Mouse (Mus musculus): ENCODE measurements around the gene Ttbk1. TPM values are rescaled to one million over a fixed set of nuclear protein-coding genes. Genes with fewer than 3 reads are reported as not detected.

Gene Ttbk1
- polyA plus RNA-seq, 1 experiment from 2014 or later: 0.31 TPM

DNA sequence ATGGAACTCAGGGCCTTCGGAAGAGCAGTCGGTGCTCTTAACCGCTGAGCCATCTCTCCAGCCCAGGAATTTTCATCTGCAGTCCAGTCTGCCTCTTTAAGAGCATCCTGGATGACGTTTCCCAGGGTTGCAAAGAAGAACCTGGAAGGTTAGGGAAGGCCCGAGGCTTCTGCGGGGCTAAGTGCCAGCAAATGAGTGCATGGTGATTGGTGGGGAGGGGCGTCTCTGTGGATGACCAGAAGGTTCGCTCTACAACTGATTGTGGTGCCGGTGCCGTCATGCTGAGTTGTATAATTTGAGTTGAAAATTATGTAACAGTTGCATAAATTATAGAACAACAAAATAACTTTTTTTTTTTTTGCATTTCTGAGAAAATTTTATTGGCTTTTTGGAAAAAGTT is 48.3 kb downstream of the Ttbk1 start:
- H3K27me3 ChIP-seq (replicated peaks): peaks cover 35% of the 10 kb centered on the region
- H3K27ac ChIP-seq: no peak overlapping the region
- WGBS: 92% methylated on average over 10 of the region's 10 CpGs
- no peak overlapping the region for H3K4me2 ChIP-seq
- no peak overlapping the region for H3K9ac ChIP-seq
- no peak overlapping the region for H3K4me3 ChIP-seq (replicated peaks)
- H3K36me3 ChIP-seq: no peaks in the 10 kb centered on the region
- peaks cover 12% of the 10 kb centered on the region; the same call in 1 of the 2 replicates for H3K4me1 ChIP-seq
- ATAC-seq (ENCODE audit: insufficient read depth, low FRiP score, low read depth): no peak
- no peaks in the 10 kb centered on the region for H3K9me3 ChIP-seq

DNA sequence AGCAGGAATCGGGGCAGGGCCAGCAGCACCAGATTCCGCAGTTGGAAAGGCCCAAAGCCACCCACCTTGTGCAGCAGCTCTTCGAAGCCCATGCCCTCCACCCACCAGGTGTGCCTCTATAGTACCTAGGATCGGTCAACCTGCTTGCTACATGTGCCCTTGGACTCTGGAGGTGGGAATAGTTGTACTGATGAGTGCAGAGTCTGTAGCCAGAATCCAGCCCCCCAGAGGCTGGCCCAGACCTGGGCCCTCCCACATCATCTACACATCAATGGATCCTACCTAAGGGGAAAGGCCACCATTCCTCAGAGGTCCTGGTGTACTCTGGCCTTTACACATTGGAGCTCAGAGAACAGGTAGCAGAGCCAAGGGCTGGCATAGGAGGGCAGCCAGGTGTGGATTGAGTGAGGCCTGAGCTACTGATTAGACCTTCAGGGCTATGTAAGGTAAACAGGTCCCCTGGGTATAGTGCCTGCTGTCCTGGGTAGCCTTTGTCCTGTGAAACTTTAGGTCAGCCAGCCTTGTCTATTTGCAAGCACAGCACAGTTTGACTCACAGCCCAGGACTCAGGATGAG is 49.1 kb downstream of the Ttbk1 start, which contains the start of gene Slc22a7:
Slc22a7 (minus strand) TSS at position 160 of the 576 bp plus-strand sequence.
- Histone ChIP-seq H3K9ac (no peak within 1 kb of the TSS), H3K36me3 (no peaks in the 10 kb centered on the region), H3K4me2 (no peak within 1 kb of the TSS), H3K27me3 (replicated peaks) (peaks cover 27% of the 10 kb centered on the region), H3K4me3 (replicated peaks) (no peak within 1 kb of the TSS), H3K27ac (no peak within 1 kb of the TSS), H3K4me1 (peaks cover 16% of the 10 kb centered on the region; the same call in 1 of the 2 replicates), H3K9me3 (no peaks in the 10 kb centered on the region)
- no peak for ATAC-seq (ENCODE audit: insufficient read depth, low FRiP score, low read depth)
- WGBS: 85% methylated on average over 4 of the region's 4 CpGs

DNA sequence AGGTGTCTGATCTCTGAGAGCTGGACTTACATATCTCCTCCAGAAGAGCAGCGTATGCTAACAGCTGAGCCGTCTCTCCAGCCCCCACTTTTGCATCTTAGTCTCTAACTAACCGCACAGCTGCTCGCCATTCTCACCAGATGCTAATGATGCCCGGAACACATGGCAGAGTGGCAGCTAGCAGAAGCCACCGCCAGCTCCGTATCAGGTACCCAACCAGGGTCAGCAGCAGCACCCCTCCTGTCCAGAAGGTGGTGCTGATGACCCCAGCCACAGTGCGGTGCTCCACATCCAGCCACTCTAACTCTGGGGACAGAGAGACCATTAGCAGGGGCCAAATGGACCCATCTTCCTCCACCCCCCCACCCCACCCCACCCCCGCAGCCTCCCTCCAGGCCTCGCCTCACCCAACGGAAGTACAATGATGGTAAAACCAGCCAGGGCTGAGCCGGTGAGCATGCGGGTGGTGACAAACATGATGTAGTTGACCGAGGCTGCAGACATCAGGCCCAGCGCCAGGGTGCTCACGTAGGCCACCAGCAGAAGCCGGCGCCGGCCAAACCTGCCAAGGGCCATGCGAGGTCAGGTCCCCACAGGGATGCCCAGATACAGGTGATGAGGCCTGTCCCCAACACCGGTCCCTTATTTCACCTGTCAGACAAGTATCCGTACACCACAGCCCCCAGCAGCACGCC is 50.7 kb downstream of the Ttbk1 start:
- H3K27ac ChIP-seq: no peak overlapping the region
- WGBS: 30% methylated on average over 23 of the region's 23 CpGs
- peak; percentile 33; the same call in 1 of the 2 replicates for ATAC-seq (ENCODE audit: insufficient read depth, low FRiP score, low read depth)

DNA sequence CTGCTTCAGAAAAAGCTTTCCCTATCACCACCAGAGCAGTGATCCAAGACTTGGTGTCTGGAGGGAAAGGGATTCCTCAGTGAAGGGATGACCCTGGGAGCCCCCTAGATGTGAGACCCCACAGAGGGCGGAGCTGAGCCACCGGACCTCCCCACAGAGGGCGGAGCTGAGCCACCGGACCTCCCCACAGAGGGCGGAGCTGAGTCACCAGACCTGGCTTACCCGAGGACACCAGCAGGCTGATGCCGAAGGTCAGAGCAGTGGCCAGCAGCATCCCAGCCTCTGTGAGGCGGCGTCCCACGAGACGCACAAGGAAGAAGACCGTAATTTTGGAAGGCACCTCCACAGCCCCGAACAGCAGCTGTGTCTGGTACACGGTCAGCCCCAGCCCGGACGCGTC is 53.8 kb downstream of the Ttbk1 start:
- Histone ChIP-seq H3K4me3 (replicated peaks) (no peak overlapping the region; the same call in 1 of the 2 replicates), H3K9me3 (no peaks in the 10 kb centered on the region), H3K27ac (no peak overlapping the region), H3K9ac (no peak overlapping the region), H3K4me1 (peaks cover 10% of the 10 kb centered on the region; the same call in 1 of the 2 replicates), H3K4me2 (peak overlapping the region; percentile 49), H3K36me3 (no peaks in the 10 kb centered on the region), H3K27me3 (replicated peaks) (peaks cover 8% of the 10 kb centered on the region; the same call in 1 of the 2 replicates)
- 4% methylated on average over 17 of the region's 17 CpGs for WGBS
- ATAC-seq (ENCODE audit: insufficient read depth, low FRiP score, low read depth): no peak

More for the DNA sequence above, 50.7 kb downstream of the Ttbk1 start:
- no peaks in the 10 kb centered on the region for H3K9me3 ChIP-seq
- 0 out of 2 replicates have a peak, but pooled peaks cover 7% of the 10 kb centered on the region for H3K4me1 ChIP-seq
- no peak overlapping the region for H3K4me3 ChIP-seq (replicated peaks)
- no peaks in the 10 kb centered on the region for H3K36me3 ChIP-seq
- peaks cover 11% of the 10 kb centered on the region; the same call in 1 of the 2 replicates for H3K27me3 ChIP-seq (replicated peaks)
- no peak overlapping the region for H3K4me2 ChIP-seq
- H3K9ac ChIP-seq: no peak overlapping the region

DNA sequence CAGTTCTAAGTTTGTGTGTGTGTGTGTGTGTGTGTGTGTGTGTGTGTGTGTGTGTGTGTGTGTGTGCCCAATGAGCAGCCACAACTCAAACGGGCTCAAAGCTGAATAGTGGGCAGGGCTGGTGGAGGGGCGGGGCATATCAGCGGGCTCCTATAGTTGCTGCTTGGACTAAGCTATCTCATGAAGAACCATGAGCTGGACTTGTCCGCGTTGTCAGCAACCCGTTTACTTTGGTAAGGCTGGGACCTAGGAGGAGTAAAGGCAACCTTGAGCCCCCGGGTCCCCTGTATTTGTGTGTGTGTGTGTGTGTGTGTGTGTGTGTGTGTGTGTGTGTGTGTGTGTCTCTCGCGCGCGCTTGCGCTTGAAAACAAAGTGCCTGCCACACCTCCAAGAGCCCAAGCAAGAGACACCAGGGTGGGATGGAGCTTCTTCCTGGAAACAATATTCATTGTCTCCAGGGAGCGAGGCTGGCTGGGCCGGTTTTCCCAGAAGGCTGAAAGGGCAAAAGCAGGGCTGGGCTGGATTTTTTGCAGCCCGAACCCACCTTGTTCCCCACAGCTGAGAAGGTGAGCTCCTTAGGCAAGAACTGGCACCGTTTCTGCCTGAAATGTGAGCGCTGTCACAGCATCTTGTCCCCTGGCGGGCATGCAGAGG is 58.6 kb downstream of the Ttbk1 start, which contains the start of gene Crip3:
Crip3 (plus strand) TSS at position 166 of the 654 bp plus-strand sequence.
- WGBS: 10% methylated on average over 18 of the region's 18 CpGs
- peak within 1 kb of the TSS; percentile 9; the same call in 1 of the 2 replicates for H3K4me3 ChIP-seq (replicated peaks)
- H3K4me2 ChIP-seq: peak within 1 kb of the TSS; percentile 45
- H3K27ac ChIP-seq: no peak within 1 kb of the TSS
- peaks cover 7% of the 10 kb centered on the region; the same call in 1 of the 2 replicates for H3K4me1 ChIP-seq
- H3K27me3 ChIP-seq (replicated peaks): no peaks in the 10 kb centered on the region
- H3K9ac ChIP-seq: no peak within 1 kb of the TSS
- no peaks in the 10 kb centered on the region for H3K36me3 ChIP-seq
- ATAC-seq (ENCODE audit: insufficient read depth, low FRiP score, low read depth): no peak
- no peaks in the 10 kb centered on the region for H3K9me3 ChIP-seq

DNA sequence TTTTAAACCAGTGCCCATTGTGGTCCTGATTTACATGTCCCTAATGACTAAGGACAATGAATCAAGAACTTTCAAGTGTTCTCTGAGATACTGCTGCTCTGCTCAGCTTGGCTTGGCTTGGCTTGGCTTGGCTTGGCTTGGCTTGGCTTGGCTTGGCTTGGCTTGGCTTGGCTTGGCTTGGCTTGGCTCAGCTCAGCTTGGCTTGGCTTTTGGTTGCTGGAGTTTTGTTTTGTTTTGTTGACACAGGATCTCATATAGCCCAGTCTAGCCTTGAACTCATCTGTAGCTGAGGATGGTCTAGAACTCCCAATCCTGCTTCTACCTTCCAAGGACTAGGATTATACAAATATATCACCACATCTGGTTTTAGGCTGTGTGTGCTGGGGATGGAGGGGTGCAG is 61.0 kb downstream of the Ttbk1 start:
- H3K27ac ChIP-seq: no peak overlapping the region

DNA sequence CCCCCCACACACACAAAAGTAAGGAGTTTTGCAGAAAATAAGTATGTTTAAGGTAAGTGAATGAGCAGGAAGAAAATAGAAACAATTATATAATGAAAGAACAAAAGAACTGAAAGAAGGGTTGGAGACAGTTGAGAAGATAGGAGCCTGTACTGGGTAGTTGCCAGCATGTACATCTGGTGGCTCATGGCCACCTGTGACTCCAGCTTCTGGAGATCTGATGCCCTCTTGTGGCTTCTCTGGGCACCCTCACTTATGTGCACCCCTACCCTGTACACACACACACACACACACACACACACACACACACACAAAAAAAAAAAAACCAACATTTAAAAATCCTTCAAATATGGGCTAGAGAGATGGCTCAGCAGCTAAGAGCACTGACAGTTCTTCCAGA is 67.8 kb downstream of the Ttbk1 start:
- Histone ChIP-seq H3K4me1 (no peaks in the 10 kb centered on the region), H3K4me3 (replicated peaks) (no peak overlapping the region), H3K27ac (no peak overlapping the region), H3K9ac (no peak overlapping the region), H3K27me3 (replicated peaks) (no peaks in the 10 kb centered on the region), H3K36me3 (0 out of 2 replicates have a peak, but pooled peaks cover 3% of the 10 kb centered on the region), H3K4me2 (no peak overlapping the region), H3K9me3 (no peaks in the 10 kb centered on the region)
- ATAC-seq (ENCODE audit: insufficient read depth, low FRiP score, low read depth): no peak

More for the DNA sequence above, 61.0 kb downstream of the Ttbk1 start:
- Histone ChIP-seq H3K27me3 (replicated peaks) (no peaks in the 10 kb centered on the region), H3K4me2 (no peak overlapping the region), H3K4me3 (replicated peaks) (no peak overlapping the region), H3K36me3 (no peaks in the 10 kb centered on the region), H3K9me3 (no peaks in the 10 kb centered on the region), H3K9ac (no peak overlapping the region), H3K4me1 (peaks cover 3% of the 10 kb centered on the region; the same call in 1 of the 2 replicates)
- ATAC-seq (ENCODE audit: insufficient read depth, low FRiP score, low read depth): no peak

DNA sequence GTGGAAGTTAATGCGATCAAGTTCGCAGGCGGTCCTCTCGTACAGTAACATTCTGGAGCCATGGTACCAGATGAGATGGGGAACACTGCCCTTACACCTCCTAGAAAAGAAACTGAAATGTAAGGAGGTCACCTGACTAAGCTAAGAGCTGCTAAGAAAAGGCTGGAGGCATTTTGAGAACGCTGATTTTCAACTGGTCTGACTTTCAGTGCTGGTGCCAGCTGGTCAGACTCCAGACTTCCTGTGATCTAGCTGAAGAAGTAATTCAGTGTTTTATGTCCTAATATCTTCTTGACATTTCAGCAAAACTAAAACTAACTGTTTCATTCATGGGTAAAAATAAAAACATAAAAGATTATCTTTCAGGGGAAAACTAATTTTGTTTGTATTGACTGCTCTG is 68.8 kb downstream of the Ttbk1 start:
- no peaks in the 10 kb centered on the region for H3K9me3 ChIP-seq
- H3K27me3 ChIP-seq (replicated peaks): no peaks in the 10 kb centered on the region
- no peak overlapping the region for H3K27ac ChIP-seq
- ATAC-seq (ENCODE audit: insufficient read depth, low FRiP score, low read depth): no peak
- H3K4me1 ChIP-seq: no peaks in the 10 kb centered on the region
- H3K9ac ChIP-seq: no peak overlapping the region
- 67% methylated on average over 5 of the region's 5 CpGs for WGBS
- 0 out of 2 replicates have a peak, but pooled peaks cover 3% of the 10 kb centered on the region for H3K36me3 ChIP-seq
- H3K4me2 ChIP-seq: no peak overlapping the region
- no peak overlapping the region for H3K4me3 ChIP-seq (replicated peaks)

DNA sequence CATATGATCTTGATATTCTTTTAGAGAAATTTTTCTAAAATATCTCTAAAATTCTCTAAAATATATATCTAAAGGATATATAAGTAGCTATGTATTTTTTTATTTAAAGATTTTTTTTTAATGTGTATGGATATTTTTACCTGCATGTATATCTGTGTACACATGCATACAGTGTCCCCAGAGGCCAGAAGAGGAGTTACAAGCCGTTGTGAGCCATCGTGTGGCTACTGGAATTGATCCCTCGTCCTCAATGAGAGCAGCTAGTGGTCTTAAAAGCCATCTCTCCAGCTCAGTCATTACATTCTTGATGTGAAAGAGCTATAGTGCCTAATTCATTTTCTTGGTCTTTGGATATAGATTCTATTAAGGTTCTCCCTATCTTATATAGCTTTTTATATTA is 79.0 kb downstream of the Ttbk1 start:
- WGBS: 22% methylated on average over 3 of the region's 3 CpGs
- Histone ChIP-seq H3K4me1 (no peaks in the 10 kb centered on the region), H3K27me3 (replicated peaks) (no peaks in the 10 kb centered on the region), H3K9me3 (no peaks in the 10 kb centered on the region), H3K9ac (no peak overlapping the region), H3K4me2 (no peak overlapping the region), H3K4me3 (replicated peaks) (no peak overlapping the region), H3K36me3 (peaks cover 26% of the 10 kb centered on the region), H3K27ac (no peak overlapping the region)
- ATAC-seq (ENCODE audit: insufficient read depth, low FRiP score, low read depth): no peak

DNA sequence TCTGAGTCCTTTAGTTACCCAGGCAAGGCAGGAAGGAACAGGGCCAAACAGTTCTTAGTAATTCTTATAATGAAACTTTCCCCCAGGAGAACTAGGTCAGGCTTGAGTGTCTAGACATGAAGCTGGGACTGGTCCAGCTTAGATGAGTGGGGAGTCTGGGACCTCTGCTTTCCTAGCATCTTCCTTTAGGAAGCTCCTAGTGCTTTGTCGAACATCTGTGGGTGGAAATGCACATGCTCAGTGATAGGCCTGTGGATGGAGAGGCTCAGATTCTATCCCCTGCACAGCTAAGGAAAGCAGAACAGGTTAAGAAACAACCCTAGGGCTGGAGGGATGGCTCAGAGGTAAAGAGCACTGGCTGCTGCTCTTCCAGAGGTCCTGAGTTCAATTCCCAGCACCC is 92.8 kb downstream of the Ttbk1 start:
- Histone ChIP-seq H3K9ac (no peak overlapping the region), H3K4me2 (no peak overlapping the region), H3K4me1 (no peaks in the 10 kb centered on the region), H3K4me3 (replicated peaks) (no peak overlapping the region), H3K27ac (no peak overlapping the region), H3K36me3 (peaks cover 11% of the 10 kb centered on the region), H3K9me3 (no peaks in the 10 kb centered on the region), H3K27me3 (replicated peaks) (no peaks in the 10 kb centered on the region)
- ATAC-seq (ENCODE audit: insufficient read depth, low FRiP score, low read depth): no peak
- WGBS: 91% methylated on average over 1 of the region's 1 CpGs

DNA sequence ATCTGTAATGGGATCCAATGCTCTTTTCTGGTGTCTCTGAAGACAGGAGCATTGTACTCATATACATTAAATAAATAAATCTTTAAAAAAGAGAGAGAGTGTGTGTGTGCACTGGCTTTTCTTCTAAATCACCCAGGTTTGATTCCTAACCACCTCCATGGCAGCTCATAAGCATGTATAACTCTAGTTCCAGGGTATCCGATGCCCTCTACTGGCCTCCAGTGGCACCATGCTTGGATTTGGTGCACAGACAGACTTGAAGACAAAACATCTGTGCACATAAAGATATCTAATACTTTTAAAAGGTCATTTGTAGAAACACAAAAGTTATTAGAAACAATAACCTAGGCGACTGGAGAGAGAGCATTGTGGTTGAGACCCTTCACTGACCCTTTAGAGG is 94.5 kb downstream of the Ttbk1 start:
- WGBS: 36% methylated on average over 2 of the region's 2 CpGs
- Histone ChIP-seq H3K27ac (no peak overlapping the region), H3K9ac (no peak overlapping the region), H3K9me3 (no peaks in the 10 kb centered on the region), H3K27me3 (replicated peaks) (no peaks in the 10 kb centered on the region), H3K4me3 (replicated peaks) (no peak overlapping the region), H3K4me1 (no peaks in the 10 kb centered on the region), H3K36me3 (peaks cover 9% of the 10 kb centered on the region; the same call in 1 of the 2 replicates), H3K4me2 (no peak overlapping the region)
- ATAC-seq (ENCODE audit: insufficient read depth, low FRiP score, low read depth): no peak
